Mouse (Mus musculus) thymus, postnatal 14 days (tissue): Measurements from ENCODE around the gene Tmem45b.
"Not testable (repeated sequence)": the region's sequence is repeated elsewhere in the genome, so short reads cannot be mapped to it uniquely, and the experiment has no call there.

Source experiments
- DNase-seq: peaks from one replicate; pipeline ENCODE4 v3.0.0; 2021

Tmem45b gene

DNA sequence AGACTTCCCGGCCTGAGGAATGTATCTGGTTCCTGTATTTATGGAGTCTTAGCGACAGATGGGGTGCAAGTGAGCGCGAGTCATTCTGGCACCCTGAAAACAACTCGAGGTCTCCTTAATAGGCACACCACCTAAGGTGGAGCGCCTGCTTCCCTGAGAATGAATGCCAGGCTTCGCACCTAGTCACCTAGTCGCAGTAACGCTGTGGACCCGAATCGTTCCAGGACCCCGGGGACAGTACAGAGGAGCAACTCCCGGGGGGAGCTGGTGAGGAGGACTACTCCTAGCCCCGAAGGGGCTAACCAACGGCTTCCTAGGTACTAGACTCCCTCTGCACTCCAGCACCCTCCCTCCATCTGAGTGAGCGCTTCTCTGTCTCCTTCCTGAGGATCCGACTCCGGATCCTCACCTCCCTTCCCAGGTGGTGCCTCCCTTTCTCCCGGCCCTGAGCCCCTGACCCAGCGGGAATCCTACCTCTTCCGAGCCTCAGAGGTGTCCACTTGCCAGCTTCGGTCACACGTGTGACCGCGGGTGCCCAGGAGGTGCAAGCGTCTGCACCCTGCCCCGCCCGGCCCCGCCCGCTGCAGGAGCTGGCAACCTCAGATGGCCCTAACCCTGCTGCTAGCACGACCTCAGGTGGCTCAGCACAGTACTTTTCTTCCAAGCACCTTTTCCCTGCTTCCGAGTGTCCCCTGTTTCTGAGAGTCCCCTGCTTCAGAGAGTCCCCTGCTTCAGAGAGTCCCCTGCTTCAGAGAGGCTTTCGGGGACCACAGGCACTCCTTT is at the start of gene Tmem45b:
TSS of gene Tmem45b (minus strand) at position 771 of the 783 bp plus-strand sequence.
- DNase-seq = no peak

DNA sequence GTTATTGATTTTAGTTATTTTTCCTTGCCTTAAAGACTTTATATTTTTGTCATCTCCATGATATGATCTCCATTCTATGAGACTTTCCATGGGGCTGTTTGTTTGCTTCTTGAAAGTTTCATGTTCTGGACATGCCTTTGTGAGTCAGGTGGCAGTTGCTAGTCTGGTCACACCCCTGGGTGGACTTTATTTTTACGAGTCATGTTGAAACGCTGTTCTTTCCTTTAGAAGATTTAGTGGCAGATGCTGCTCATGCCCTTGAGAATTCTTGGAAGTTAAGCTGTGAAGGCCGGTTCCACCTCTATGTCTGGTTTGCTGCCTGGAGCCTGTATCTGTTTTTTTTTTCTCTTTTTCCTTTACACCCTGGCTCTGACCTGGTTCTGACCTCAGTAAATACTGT is 43.9 kb upstream of the Tmem45b start:
- DNase-seq = no peak

DNA sequence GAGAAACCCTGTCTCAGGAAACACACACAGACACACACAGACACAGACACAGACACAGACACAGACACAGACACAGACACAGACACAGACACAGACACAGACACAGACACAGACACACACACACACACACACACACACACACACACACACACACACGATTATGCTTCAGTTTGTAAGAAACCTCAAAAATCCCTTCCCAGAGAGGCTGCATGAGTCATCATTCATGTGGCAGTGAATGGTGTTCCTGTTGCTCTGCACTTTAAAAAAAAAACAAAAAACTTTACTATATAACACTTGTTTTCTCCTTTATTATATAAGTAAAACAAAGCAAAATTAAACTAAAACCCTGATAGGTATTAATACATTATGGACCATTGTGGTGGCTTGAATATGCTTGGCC is 37.0 kb upstream of the Tmem45b start:
- not testable (repeated sequence) for DNase-seq

DNA sequence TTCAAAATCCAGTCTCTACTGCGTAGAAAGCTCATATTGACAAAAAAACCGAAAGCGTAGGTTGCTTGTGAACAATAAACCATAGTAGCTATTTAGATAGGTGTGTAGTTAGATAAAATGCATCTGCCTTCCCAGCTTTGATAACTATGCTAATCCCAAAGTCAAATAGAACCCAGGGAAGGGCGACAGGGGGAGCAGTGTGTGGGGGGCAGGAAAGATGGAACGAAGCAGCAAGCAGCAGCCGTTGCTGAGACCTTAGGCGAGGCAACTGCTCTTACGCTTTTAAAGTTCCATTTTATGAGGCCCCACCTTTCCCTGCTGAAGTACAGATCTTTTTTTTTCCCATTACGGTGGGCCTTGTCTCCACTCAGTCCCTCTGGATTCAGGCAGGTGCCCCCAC is 1.1 kb downstream of the Tmem45b start:
- no peak for DNase-seq

DNA sequence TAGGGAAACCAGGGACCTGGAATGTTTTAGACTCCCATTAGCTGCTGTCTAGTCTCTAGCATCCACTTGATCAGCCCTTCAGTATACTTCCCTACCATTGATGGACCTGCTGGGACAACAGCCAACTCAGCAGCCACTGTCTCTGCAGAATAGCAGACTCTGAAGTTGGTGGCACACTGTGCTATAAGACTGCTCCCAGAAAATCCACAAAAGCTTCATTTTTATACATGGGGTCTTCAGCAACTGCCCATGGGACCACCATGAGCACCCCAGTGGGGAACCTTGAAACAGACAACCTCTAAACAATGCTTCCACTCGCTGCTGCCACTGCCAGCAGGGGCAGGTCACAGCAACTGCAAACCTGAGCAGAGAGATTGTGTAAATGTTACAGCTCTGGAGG is 9.9 kb downstream of the Tmem45b start:
- DNase-seq = no peak

DNA sequence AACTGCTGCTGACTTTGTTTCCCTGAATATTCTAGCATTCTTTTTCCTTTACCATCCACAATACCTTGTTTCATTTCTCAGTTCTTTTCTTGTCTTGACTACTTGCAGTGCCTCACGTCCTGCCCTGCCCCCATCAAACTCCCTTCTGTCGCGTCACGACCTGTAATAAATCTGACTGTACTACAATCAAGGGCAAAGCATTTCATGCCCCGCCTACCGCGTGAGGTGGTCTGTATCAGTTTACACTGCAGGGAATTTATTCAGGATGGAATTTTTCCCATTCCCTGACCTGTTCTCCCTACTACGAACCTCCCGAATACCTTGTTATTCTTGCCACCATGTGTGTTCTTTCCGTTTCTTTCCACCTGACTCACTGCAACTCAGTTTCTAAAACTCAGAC is 12.1 kb downstream of the Tmem45b start:
- no peak for DNase-seq

DNA sequence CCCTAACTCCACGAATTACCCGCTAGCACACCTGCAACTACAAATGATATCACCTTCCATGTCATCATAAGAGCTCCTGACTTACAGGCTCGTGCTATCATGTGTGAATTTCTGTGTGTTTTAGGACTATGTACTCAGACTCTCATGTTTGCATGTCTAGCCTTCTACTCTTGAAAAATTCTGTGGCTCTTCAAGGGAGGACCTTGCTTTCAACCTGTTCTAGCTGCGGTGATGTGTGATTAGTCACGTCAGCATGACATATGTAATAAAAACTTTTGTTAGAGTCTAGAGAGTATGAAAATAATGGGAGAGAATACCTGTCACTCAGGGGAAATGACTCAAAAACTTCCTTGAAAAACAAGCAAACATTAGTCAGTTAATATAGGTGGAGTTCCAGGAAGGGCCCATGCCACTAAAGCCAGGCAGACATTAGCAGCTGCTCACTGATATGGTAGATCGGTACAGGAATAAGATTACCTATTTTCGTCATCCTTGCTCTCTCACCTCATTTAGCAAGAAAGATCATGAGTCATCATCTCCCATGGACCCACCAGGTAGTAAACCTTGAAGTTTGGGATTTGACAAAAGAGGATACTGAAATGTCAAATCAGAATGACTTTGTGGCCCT is 15.0 kb downstream of the Tmem45b start:
- DNase-seq = no peak

DNA sequence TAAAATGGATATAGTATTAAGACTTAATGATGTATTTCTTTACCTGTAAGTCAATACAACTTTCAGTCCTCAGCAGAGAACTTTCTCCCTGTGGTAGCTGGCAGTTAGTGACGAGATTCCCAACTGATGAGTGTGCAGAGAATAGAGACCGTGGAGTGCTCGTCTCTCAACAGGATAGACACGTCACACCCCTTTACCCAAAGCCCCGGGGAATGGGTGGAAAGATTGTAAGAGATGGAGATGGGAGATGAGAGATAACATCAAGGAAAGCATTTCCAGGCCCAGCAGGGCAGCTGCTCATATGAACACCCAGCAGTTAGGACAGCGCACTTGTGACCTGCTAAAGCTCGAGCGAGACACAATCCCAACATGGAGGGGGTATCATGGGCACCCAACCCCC is 20.0 kb downstream of the Tmem45b start:
- DNase-seq = no peak

DNA sequence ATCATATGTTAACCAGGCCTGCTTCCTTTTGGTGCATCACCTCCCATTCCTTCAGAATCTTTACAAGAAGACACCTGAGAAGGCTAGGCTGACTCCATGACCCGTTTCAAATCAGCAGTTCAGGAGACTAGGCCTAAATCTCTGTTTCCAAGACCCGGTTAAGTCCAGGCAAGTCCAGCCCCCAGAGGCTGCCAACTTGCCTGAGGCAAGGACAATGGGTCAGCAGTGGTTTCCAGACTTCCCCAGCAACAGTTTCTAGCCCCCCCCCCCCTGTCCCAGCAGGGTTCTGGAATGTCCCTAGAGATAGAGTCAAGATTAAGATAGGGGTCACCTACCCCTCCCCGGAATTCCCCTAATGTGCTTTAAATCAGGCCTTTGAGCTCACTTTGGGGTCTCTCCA is 22.8 kb downstream of the Tmem45b start:
- DNase-seq = no peak

DNA sequence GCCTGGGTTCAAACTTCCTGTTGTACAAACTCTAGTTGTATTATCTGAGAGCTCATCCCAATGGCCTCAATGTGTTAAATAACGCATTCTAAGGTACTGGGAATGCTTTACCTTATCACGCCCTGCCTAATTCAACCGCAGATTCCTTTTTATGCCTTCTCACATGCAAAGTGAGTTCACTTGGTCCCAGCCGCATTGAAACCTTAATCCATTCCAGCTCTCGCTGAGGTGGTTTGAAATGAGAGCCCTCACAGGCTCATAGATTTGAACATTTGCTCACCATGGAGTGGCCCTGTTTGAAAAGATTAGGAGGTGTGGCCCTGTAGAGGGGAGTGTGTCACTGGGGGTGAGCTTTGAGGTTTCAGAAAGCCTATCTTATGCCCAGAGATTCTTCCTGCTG is 23.9 kb downstream of the Tmem45b start:
- DNase-seq = no peak

DNA sequence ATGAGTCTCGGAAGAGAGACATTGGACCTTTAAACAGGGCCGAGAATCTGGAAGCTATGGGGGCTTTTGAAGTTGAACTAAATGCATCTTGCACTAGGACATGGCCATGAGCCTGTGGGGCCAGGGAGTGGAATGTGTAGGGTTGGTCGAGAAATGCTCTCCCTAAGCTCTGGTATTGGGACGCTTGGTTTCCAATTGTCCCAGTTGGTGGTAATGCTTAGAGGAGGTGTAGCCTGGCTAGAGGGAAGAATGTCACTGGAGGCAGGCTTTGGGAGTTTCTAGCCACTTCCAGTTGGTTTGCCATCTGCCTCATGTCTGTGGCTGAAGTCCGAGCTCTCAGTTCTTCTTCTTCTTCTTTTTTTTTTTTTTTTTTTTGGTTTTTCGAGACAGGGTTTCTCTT is 24.9 kb downstream of the Tmem45b start:
- DNase-seq = no peak

DNA sequence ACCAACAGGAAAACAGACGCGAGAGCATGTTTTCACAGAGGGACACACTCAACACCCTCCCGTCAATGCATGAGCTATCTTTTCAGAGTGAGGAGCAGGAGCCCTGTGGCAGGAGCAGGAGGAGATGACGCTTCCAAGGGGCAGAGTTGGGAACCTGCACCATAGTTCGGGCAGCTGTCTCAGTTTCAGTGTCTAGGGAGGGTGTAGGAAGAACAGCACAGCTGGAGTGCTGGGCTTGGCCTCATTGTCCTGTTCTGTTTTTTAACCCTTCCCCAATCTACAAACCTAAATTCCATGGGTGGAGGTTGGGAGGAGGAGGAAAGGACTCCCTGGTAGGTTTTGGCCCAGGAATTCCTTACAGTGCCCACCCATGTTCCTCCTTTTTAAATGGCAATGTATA is 25.4 kb downstream of the Tmem45b start:
- DNase-seq = no peak

DNA sequence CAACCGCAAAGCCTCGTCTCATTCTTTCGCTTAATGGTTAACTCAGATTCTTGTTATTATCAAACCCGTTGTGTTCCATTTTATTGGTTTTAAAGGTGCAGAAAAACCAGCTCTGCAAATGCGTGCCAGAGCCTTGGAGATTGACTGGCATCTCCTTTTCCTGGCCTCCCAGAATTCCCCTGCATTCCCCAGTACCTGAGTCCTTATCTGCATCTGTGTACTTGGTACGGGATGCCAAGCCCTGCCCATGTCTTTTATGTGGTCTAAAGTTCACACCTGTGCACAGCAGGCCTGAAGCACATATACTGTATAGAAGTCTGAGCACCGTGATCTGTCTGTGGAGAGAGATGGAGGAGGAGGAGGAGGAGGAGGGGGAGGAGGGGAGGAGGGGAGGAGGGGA is 26.4 kb downstream of the Tmem45b start:
- no peak for DNase-seq

DNA sequence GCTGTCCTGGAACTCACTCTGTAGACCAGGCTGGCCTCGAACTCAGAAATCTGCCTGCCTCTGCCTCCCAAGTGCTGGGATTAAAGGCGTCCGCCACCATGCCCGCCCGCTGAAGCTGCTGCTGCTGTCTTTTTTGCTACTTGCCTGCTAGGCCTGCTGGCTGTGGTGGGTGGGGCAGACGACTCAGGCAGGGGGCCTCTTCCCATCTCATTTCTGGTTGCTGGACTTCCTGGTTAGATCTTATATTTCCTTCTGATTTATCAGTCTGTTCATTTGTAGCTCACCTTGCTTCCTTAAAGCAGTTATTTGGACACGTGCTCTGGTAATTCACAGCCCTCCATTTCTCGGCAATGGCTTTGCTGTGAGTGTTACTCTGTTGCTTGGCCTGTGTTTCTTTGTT is 28.8 kb downstream of the Tmem45b start:
- no peak for DNase-seq

DNA sequence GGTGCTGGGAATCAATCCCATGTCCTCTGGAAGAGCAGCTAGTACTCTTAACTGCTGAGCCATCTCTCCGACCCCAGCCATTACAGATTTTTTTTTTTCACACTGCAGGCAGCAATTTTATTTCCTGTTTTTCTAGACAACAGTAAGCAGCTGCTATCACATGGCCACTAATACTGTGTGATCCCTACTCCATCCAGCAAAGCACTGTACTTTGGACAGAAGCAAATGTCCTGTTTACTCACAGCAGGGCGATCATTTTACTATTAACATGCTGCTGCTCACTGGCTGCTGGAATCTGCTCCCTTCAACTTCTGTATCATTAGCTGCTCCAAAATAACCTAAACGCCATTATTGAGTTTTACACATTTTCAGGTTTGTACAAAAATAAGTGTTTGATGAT is 30.8 kb downstream of the Tmem45b start:
- DNase-seq = no peak

DNA sequence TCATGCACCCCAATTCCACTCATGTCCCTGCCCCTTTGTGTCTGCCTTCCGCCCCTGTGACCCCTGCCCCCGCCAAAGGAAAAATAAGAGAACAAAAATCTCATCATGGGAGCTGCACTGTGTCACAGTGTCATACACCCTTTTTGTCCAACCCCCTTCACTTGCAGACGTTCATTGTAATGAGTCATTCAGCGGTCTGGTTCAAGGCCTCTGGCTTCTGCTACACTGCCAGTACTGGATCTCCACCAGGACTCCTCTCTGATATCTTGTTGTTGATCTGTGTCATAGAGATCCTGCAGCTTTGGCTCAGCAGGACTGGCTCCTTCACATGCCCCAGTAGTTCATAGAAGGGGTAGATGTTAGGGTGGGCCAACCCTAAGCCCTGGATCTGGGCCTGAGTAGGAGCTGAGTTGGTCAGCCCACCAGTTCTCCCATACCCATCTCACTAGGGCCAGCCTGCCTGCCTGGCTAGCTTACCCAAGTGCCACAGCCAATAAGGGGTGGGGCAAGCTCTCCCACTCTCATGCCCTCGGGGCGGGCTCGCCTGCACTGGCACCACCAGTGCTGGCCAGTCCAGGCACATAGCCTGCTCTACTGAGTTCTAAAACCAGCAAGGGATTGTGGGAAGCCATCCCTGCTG is 31.8 kb downstream of the Tmem45b start:
- DNase-seq = no peak

DNA sequence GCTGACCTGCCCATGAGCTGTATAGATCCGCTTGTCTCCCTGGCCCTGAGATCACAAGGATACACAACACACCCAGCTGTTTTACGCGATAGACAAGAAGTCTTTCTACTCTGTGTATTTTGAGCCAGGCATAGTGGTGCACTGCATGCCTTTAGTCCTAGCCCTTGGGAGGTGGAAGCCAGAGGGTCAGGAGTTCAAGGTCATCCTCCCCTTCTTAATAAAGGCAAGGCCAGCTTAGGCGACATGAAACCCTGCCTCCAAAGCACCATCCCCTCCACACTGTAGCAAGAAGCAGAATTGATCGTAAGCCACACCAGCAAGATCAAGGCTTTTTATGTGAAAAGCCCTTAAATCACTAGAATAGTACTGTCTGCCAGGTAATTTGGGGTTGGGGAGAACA is 32.5 kb downstream of the Tmem45b start:
- DNase-seq = no peak

DNA sequence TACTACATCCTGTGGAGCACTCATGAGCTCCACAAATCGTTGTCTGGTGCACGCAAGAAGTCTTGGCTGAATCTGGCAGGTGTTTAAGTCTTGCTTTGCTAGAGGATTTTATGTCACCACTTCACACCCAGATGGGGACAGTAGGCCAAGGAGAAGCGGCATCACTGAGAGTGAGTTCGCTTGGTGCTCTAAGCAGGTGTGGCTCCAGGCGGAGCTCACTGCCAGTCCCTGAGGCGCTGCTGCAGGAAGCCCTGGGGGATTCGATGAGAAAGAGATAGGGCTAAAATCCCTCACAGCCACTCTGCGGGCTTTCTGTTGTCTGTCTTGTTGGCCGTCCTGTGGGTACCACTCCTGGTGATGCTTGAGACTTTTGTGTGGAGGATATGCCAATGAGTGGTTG is 34.3 kb downstream of the Tmem45b start:
- no peak for DNase-seq

DNA sequence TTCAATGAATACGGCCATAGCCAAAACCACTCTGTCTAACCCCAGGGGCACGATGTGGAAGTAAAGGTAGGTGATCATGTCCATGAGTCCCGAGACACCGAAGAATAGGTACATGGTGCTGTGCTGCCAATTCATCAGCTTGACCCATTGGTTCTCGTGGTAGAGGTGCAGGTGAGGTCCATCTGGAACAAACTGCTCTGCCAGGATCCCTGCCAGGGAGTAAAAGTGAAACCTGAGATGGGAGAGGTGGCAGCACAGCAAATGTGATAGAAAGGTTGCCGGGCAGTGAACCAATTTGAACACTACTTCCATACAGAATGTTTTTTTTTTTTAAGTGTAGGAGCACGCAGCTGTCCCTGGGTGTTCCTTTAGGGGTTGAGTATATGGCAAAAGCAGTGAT is 35.3 kb downstream of the Tmem45b start:
- no peak for DNase-seq

DNA sequence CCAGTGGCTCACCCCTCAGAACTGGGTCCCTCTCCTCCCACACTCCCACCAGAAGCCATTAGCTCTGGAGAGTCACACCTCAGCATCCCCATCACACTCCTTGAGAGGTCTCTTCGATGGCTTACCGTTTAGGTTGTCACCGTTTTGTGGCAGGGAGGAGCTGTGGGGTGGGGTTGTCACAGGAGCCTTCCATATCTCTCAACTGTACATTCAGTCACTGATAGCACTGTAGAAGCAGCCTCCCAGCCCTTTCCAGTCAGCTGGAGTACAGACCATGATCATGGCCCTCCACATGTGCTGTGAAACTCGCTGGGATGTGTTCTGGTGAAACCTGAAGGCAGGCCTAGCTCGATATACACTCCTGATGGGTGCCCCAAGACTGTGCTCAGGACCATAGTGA is 42.1 kb downstream of the Tmem45b start:
- DNase-seq = no peak

DNA sequence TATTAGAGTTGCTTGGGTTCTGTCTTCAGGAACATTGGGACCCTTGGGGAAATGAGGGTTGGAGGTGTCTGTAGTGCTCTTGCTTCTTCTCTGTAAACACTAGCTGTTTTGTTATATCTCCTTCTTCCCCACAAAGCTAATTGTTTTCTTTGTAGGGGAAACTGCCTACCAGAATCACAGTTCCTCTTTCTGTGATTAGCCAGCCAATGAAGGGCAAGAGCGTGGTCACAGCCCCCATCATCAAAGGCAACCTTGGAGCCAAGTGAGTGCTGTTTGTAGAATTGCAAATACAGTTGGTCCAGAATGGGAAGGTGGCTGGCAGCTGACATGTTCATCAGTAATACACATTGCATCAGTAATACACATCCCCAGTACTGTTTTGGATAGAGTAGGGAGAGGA is 45.4 kb downstream of the Tmem45b start:
- DNase-seq = no peak

DNA sequence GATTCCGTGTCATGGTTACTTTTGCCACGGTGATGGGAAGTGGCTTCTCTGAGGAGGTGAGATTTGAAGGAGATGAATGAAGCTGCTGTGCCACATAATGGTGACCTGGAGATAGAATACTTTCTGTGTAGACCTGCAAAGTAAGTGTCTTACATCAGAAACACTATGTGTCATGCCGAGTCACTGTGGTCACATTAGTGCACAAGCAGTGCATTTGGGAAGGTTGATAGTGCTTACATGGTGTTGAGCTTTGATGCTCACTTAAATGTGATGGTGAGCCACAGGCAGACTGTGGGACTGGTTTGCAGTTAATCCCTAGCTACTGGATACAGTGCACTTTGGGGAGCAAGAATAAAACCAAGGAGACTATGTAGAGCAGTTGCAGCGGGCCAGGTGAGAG is 52.1 kb downstream of the Tmem45b start:
- no peak for DNase-seq

DNA sequence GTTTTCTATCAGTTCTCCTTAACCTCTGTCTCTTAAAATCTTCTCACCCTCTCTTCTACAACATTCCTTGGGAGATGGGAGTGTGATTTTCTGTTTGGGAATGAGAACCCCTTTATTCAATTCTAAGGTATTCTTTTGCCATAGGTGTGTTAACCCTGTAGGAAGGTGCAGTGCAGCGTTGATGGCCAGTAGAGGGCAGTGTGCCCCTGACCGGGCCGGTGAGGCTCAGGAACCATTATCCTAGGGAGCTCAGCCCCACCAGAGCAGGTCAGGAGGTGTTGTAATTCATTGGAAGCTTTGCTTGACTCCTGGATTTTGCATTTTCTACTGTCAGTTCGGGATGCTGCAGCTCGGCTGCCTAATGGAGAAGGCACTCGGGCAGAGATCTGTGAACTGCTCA is 59.0 kb downstream of the Tmem45b start:
- DNase-seq = peak; percentile 20

DNA sequence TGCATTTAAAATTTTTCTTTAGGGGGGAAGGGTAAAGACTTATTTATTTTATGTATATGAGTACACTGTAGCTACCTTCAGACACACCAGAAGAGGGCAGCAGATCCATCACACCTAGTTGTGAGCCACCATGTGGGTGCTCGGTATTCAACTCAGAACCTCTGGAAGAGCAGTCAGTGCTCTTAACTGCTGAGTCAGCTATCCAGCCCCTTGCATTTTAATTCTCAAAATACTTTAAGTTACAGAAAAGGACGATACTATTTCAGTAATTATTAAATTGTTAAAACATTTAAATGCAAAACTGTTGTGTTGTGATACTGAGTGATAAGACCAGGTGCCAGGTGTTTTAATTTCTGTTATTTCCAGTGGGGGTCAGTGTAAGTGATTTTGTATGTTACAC is 60.0 kb downstream of the Tmem45b start:
- no peak for DNase-seq
